Mouse (Mus musculus) forebrain, postnatal 0 days (tissue): ENCODE measurements at regions not wholly inside any gene's neighbourhood (a gene's known extent, or its start where the extent isn't known, plus 50 kb on each side); places are given as distances from the start of the nearest gene placed in this dataset.
"Not testable (repeated sequence)": the region's sequence is repeated elsewhere in the genome, so short reads cannot be mapped to it uniquely, and the experiment has no call there.

ENCODE experiments used
- ATAC-seq: fragments of 200-750 bp; cut with Nextera tagmentation; 2 replicates; pipeline ENCODE4 v1.8.0; 2017; ENCODE audit warnings: mild to moderate bottlenecking, moderate library complexity
- DNase-seq: peaks from one replicate; pipeline ENCODE4 v3.0.0-alpha.2; 2015
- H3K27ac ChIP-seq: fragments of 300-500 bp; sonication (generic); 2 replicates; pipeline ENCODE4 v1.5.1; 2014; ENCODE audit warnings: low read depth, mild to moderate bottlenecking, antibody characterized with exemption, low read length, moderate library complexity, mixed read lengths
- H3K27me3 ChIP-seq: fragments of 300-500 bp; sonication (generic); 2 replicates; pipeline ENCODE4 v1.6.1; 2014; ENCODE audit warnings: mild to moderate bottlenecking, low read length, mixed read lengths; ENCODE audit not compliant: insufficient read depth
- H3K36me3 ChIP-seq: fragments of 300-500 bp; sonication (generic); 2 replicates; pipeline ENCODE4 v1.6.1; 2014; ENCODE audit warnings: mild to moderate bottlenecking, moderate library complexity; ENCODE audit not compliant: insufficient read depth
- H3K4me1 ChIP-seq: fragments of 300-500 bp; sonication (generic); 2 replicates; pipeline ENCODE4 v1.6.1; 2014; ENCODE audit warnings: antibody characterized with exemption; ENCODE audit not compliant: insufficient read depth
- H3K4me2 ChIP-seq: fragments of 300-500 bp; sonication (generic); 2 replicates; pipeline ENCODE4 v1.6.1; 2014; ENCODE audit warnings: low read depth, mild to moderate bottlenecking, moderate library complexity
- H3K4me3 ChIP-seq: fragments of 300-500 bp; sonication (generic); 2 replicates; pipeline ENCODE4 v1.5.1; 2014; ENCODE audit warnings: low read depth, low read length, mixed read lengths
- H3K9ac ChIP-seq: fragments of 300-500 bp; sonication (generic); 2 replicates; pipeline ENCODE4 v1.6.1; 2014; ENCODE audit warnings: mild to moderate bottlenecking
- H3K9me3 ChIP-seq: fragments of 300-500 bp; sonication (generic); 2 replicates; pipeline ENCODE4 v1.6.1; 2016; ENCODE audit warnings: low read length
- CTCF ChIP-seq: sonication (generic); IDR thresholded peaks from 2 replicates; pipeline ENCODE4 v1.5.1; 2016; ENCODE audit warnings: antibody characterized with exemption, control low read depth, low read depth
- WGBS: fragments of 180-500 bp; shearing (Covaris S2); extraction: QIAGEN DNeasy Blood & Tissue Kit; methylation state at CpG from one replicate; pipeline ENCODE4 v1.1.7; 2014; 5-methylcytosine and 5-hydroxymethylcytosine counted together

GRCm38 (mm10) chr3:57963965-57964364, 116.1 kb upstream of the Pfn2 start:
- ATAC-seq = no peak
- Histone ChIP-seq H3K27ac (no peak overlapping the region), H3K4me2 (no peak overlapping the region), H3K9ac (no peak overlapping the region), H3K27me3 (no peaks in the 10 kb centered on the region), H3K36me3 (no peaks in the 10 kb centered on the region), H3K4me1 (no peaks in the 10 kb centered on the region), H3K9me3 (no peaks in the 10 kb centered on the region), H3K4me3 (no peak overlapping the region)
- TF ChIP-seq CTCF = no peak
- DNase-seq = no peak
- WGBS = 89% methylated on average over 7 of the region's 7 CpGs

- H3K4me2 ChIP-seq, H3K27me3 ChIP-seq, H3K9me3 ChIP-seq, H3K9ac ChIP-seq, H3K4me1 ChIP-seq, H3K27ac ChIP-seq, H3K36me3 ChIP-seq, DNase-seq, ATAC-seq, H3K4me3 ChIP-seq: not testable (repeated sequence)
- 88% methylated on average over 2 of the region's 2 CpGs for WGBS
Observed at GRCm38 (mm10) chr3:57970614-57971013, 122.7 kb upstream of the Pfn2 start.

DNA sequence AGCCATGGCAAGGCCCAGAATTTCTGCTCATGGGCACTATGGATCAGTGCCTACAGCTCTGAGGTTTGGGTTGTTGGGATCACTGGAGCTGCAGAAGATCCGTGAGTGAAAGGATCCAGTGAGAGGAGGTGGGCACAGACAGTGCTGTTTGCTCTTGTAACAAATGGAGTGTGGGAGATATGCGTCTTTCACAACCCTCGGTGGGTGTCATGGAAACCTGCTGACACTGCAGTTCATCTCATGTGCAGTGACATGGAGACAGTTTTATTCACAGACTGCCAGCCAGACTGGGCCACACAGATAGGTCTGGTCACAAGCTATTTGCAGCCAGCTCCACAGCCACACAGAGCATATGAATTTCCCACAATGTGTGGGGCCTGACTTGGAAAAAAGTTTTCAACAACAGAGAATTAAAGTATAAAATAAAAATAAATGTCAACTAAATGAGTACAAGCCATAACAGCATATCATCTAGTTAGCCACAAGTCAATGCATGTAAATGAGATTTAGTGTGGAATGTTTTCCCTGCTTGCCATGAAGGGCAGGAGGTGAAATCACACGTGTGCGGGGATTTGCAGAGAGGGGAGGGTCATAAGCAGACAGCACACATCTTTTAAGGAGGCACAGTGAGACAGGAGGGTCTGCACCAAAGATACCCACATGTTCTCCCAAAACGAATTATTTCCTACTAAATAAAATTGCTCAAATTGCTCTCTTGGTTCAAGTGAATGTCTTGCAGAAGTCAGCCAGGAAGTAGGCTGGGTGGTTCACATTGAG, 124.8 kb upstream of the Pfn2 start:
- 47% methylated on average over 6 of the region's 6 CpGs for WGBS
- no peaks in the 10 kb centered on the region for H3K27me3 ChIP-seq
- TF ChIP-seq CTCF = no peak
- H3K9me3 ChIP-seq = no peaks in the 10 kb centered on the region
- ATAC-seq = peak; percentile 73
- H3K4me2 ChIP-seq = no peak overlapping the region
- no peaks in the 10 kb centered on the region for H3K36me3 ChIP-seq
- no peak for DNase-seq
- no peaks in the 10 kb centered on the region for H3K4me1 ChIP-seq
- H3K4me3 ChIP-seq = no peak overlapping the region
- H3K27ac ChIP-seq = no peak overlapping the region
- no peak overlapping the region for H3K9ac ChIP-seq

GRCm38 (mm10) chr3:57973546-57973945, 125.7 kb upstream of the Pfn2 start:
- H3K9ac ChIP-seq = no peak overlapping the region
- WGBS = 81% methylated on average over 3 of the region's 3 CpGs
- no peak overlapping the region for H3K4me3 ChIP-seq
- H3K27ac ChIP-seq = no peak overlapping the region
- no peaks in the 10 kb centered on the region for H3K9me3 ChIP-seq
- H3K36me3 ChIP-seq = no peaks in the 10 kb centered on the region
- H3K4me2 ChIP-seq = no peak overlapping the region
- TF ChIP-seq CTCF = no peak
- no peak for DNase-seq
- no peak for ATAC-seq
- H3K27me3 ChIP-seq = no peaks in the 10 kb centered on the region
- H3K4me1 ChIP-seq = no peaks in the 10 kb centered on the region

DNA sequence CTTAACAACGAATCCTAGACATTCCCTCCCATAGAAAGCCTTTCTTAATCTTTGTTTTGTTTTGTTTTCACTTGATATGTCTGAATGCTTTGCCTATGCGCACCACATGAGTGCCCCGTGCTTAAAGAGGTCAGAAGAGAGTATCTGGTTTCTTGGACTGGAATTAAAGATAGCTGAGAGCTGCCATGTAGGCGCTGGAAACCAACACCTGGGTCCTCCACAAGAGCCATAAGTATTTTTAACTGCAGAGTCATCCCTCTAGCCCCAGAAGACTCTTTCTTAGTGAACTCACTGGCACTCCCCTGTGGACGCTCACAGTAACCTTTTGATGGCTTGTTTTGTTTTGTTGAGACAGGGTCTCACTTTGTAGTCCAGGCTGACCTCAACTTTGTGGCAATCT, 127.5 kb upstream of the Pfn2 start:
- H3K4me3 ChIP-seq = no peak overlapping the region
- ATAC-seq (no peak), DNase-seq (no peak)
- no peak overlapping the region for H3K27ac ChIP-seq
- H3K4me2 ChIP-seq = no peak overlapping the region
- 66% methylated on average over 5 of the region's 5 CpGs for WGBS
- no peak for TF ChIP-seq CTCF
- H3K36me3 ChIP-seq = no peaks in the 10 kb centered on the region
- no peaks in the 10 kb centered on the region for H3K27me3 ChIP-seq
- no peaks in the 10 kb centered on the region for H3K4me1 ChIP-seq
- H3K9me3 ChIP-seq = no peaks in the 10 kb centered on the region
- no peak overlapping the region for H3K9ac ChIP-seq

DNA sequence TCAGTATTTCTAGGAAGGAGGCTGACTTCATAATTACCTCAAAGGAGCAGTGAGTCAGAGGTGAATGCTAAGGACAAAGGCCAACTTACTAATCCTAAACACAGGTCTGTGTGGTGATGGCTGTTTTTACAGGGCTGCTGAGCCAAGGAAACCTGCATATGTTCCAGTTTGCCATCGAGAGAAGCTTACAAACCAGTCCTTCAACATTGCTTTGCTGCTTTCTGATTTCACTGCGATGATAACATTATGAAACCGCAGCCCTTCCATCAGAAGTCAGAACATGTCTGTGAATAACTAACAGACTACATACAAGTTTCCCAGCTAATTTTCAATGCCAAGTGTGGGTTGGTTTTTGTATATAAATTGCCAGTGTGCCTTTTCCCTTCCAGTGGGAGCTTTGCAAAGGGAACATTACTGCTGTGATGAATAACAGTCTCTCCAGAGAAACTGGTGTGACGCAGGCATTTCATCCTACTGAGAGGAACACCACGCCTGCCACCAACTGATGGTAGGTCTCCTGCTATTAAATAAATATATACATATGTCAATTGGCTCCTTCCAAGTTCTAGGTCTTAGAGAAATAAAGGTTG, 128.9 kb upstream of the Pfn2 start:
- Histone ChIP-seq H3K9ac (no peak overlapping the region), H3K4me1 (no peaks in the 10 kb centered on the region), H3K9me3 (no peaks in the 10 kb centered on the region), H3K4me2 (no peak overlapping the region), H3K27ac (no peak overlapping the region), H3K36me3 (no peaks in the 10 kb centered on the region), H3K4me3 (no peak overlapping the region), H3K27me3 (no peaks in the 10 kb centered on the region)
- DNase-seq = no peak
- no peak for TF ChIP-seq CTCF
- ATAC-seq = 0 out of 2 replicates have a peak, but pooled peaks have one; percentile 16
- WGBS = 73% methylated on average over 5 of the region's 5 CpGs

DNA sequence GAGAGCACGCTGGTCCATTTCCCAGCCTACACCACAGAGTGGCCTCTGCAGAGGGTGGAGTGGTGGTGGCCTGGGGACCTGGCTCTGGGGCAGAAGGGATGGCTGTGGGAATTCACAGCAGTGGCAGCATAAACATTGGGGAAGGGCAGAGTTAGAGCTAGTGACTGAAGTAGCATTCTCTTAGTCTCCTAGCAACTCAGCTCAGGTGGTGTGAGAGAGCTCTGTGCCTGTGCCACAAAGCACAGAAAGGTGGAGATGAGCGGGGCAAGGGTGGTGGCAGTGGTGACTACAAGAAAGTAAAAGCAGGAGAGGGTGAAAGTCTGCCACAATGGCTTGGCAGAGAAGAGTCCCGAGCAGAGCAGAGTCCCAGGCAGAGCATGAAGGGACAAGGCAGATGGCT, 140.3 kb upstream of the Pfn2 start:
- no peak for TF ChIP-seq CTCF
- H3K4me1 ChIP-seq = no peaks in the 10 kb centered on the region
- H3K4me2 ChIP-seq = no peak overlapping the region
- 83% methylated on average over 3 of the region's 3 CpGs for WGBS
- H3K4me3 ChIP-seq = no peak overlapping the region
- no peaks in the 10 kb centered on the region for H3K36me3 ChIP-seq
- no peak overlapping the region for H3K9ac ChIP-seq
- no peak overlapping the region for H3K27ac ChIP-seq
- no peaks in the 10 kb centered on the region for H3K27me3 ChIP-seq
- DNase-seq = no peak
- no peak for ATAC-seq
- H3K9me3 ChIP-seq = no peaks in the 10 kb centered on the region
